Mouse (Mus musculus): ENCODE data around the gene Muc5ac.
"Not testable (repeated sequence)": the region's sequence is repeated elsewhere in the genome, so short reads cannot be mapped to it uniquely, and the experiment has no call there.

The Muc5ac gene

DNA sequence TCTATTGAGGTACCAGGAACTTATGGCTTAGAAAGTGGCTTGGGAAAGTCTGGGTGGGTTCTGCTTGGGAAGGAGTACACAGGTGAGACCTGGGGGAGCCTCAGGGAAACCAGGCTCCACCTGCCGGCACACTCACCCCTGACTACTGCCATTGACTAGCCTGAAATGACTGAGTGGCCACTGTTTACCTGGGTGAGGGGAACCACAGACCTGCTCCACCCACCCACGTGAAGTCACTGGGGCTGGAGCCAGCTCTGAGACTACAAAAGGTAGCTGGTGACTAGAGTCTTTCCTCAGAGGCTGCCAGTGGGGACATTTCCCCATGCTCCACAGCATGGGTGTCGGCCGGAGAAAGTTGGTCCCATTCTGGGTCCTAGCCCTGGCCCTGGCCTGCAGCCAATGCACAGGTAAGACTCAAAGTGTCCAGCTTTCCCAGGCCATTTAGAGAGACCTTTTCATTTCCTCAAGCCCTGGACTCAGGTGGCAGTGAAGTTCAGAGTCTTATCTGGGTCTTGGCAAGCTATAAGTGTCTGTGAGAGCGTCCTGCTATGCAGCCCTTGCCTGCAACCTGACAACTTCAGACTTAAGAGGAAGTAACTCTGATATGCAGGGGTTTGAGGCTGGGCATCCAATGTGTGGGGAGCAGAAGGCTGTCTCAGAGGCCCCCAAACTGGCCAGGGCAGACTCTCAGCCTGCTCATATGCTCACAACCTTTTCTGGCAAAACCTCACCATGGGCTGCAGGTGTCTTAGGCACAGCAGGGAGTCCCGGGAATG is at the start of gene Muc5ac:
Gene Muc5ac, plus strand, starts transcription at position 296 of the 776 bp plus-strand sequence.
- DNase-seq (ENCODE audit: low read depth): no peak

DNA sequence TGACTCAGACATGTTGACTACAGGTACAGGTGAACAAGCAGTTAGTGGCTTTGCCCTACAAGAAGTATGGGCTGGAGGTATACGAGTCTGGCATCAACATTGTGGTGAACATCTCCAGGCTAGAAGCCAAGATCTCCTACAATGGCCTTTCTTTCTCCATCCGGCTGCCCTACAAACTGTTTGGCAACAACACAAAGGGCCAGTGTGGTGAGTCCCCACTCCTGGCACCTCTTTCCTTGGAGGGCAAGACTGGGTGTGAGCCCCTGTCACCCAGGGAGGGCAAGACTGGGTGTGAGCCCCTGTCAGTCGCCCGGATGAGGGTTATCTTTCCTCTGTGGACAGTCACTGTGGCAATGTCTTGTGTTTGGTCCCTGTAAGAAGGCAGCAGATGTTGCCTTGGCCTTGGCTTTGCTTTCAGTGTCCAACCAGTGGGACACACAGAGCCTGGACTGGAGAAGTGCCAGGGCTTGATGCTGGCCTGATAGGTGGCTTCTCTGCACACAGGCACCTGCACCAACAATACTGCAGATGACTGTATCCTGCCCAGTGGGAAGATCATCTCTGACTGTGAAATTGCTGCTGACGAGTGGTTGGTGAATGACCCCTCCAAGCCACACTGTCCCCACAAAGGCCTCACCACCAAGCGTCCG is 41.2 kb upstream of the Muc5ac start:
- no peak for DNase-seq (ENCODE audit: low read depth)

DNA sequence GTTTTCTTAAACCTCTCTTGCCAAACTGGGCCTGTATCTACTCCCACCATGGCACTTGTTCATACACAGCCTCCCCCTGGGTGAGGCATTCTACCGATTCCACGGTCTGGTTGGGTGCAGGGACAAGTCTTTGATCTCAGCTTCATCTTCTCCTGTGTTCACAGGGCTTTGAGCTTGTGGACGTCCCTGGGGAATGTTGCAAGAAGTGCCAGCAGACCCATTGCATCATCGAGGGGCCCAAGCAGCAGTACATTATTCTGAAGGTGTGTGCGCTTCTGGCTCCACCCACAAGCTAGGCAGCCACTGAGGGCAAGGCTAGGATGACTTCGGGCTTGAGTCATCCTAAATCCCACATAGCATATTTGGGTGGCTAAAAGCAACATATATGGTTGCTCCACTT is 36.3 kb upstream of the Muc5ac start:
- no peak for DNase-seq (ENCODE audit: low read depth)

DNA sequence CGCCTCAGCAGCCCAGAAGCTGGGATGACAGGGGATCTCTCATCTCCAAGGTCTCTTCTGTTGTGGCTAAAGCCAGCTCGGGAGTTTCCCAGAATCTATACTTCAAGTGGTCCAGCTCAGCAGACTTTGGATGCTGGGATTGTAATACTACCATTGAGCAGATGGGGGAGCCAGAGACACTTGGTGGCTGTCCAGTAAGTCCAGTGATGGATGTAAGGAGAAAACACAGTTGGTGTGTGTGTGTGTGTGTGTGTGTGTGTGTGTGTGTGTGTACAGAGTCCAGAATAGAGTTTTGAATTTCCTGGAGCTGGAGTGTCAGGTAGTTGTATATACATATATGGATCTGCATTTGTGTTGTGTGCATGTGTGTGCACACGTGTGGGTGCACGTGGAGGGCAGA is 32.9 kb upstream of the Muc5ac start:
- DNase-seq (ENCODE audit: low read depth): peak; percentile 44

DNA sequence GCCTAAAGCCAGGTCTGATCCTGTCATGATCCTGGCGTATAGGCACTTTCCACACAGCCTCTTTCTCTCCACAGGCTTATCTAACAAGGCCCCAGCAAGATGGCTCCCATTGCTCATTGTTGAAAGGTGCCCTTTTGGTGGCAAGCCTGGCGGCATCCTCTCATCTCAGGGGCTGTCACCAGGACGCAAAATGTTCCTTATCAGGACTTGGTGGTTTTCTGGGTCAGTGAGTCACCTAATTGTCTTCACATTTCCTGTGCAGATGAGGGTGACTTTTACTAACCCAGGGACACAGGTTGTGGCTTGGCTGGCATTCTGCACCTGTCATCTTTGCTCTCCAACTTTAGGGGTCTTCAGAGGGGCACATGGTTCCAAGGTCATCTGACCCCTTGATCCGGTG is 30.5 kb upstream of the Muc5ac start:
- no peak for DNase-seq (ENCODE audit: low read depth)

DNA sequence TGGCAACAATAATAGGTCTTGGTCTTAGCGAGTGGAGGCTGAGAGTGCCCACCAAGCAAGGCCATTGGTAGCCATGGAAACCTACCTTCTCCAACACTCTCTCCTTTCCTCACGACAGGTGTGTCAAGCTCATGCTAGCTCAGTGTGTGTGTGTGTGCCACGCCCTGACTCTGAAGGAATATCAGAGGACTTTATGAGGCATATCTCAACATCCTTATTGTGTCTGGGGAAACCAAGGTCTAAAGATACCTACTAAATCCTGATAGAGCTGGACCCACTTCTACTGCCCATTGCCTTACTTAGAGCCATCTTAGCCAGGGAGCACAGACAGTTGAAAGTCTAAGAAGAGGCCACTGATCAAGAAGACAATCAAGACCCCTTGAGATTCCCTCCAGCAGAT is 18.3 kb upstream of the Muc5ac start:
- no peak for DNase-seq (ENCODE audit: low read depth)

DNA sequence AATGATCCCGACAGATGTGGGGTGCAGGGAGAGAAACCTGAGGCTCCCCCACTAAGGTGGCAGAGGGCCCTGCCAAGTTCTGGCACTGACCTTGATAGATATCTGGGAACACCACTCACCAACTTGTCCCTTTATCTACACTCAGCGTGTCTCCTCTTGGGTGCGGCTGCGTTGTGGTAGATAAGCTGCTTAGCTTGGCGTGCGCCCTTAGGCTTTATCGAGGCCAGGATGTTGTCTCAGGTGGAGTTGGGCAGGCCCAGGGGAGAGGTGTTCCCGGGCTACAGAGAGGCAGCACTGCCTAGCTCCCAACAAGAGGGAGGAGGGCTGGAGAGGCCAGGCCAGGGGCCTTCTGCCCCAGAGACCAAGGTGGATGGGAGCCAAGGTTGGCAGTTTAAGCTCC is 17.8 kb upstream of the Muc5ac start:
- DNase-seq (ENCODE audit: low read depth): peak; percentile 12

DNA sequence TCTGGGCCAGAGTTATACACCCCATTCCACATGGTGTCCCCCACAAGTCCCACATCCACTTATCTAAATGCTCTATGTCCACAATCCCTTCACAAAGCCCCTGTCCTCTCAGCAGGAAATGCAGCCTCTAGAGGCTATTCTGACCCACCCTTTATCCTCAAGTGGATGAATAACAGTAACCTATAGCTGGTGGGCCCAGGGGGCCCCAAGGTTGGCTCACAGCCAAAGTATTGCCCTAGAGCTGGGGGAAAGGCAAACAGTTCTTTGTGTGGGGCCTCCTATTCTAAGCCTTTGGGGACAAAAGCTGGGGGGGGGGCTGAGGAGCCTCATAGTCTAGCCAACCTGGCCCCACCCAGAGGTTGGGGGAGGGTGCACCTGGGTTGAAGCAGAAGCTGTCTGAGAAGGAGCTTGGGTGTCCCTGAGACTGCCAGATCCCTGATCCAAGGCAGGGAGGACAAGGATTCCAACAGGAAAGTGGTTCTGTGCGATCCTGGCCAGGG is 16.7 kb upstream of the Muc5ac start:
- DNase-seq (ENCODE audit: low read depth): no peak

DNA sequence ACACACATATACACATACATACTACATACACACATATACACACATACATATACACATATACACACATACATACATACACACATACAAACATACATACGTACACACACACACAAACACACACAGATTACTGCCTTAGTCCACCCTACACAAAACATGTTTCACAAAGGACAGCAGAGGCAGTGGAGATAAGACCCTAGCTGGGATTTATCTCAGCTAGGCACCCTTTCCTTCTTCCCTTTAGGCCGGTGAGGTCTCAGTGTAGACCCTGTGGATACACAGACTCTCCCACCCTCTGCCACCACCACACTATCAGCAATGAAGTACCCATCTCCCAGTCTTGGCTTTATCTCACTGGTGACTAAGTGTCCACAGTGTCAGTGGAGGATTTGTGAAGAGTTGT is 13.9 kb upstream of the Muc5ac start:
- no peak for DNase-seq (ENCODE audit: low read depth)

DNA sequence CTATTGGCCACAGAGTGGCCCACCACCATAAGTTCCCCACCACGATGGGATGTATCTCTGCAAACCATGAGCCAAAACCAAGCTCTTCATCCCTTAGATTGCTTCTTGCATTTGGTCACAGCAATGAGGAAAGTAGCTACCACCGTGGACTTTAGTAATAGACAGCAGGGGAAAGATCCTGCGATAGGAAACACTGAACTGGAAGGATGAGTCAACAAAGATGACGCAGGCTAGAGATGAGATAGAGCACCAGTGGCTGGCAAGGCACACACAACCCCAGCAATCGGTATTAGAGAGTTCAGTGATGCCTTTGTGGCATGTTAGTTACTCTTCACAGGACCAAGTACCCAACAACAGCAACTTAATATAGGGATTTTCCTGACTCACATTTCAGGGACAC is 12.6 kb upstream of the Muc5ac start:
- DNase-seq (ENCODE audit: low read depth): no peak

DNA sequence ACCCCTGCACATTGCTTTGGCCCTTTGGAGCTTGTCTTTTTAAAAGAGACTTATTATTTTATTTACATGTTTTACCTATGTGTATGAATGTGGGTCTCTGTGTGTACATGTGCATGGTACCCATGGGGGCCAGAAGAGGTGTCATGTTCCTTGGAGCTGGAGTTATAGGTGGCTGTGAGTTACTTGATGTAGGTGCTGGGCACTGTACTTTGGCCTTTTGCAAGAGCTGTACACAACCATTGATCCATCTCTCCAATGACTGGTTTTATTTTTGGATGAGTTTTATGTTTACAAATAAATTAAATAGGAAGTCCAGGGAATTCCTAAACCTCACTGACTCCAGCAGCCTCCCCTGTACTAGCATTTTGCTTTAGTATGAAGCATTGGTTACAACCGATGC is 5.5 kb downstream of the Muc5ac start:
- no peak for DNase-seq (ENCODE audit: low read depth)

DNA sequence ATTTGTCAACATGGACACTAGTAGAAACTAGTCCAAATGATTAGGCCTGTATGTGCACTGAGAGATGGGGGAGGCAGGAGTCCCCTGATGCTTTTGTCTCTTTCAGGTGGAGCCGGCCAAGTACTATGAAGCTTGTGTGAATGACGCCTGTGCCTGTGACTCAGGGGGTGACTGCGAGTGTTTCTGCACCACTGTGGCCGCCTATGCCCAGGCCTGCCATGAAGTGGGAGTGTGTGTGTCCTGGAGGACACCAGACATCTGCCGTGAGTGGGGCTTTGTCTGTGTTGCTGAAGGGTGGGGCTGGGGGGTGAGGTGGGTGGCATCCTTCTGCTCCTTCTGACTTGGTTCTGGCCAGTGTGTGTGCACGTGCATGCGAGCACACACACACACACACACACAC is 14.4 kb downstream of the Muc5ac start:
- DNase-seq (ENCODE audit: low read depth): no peak

DNA sequence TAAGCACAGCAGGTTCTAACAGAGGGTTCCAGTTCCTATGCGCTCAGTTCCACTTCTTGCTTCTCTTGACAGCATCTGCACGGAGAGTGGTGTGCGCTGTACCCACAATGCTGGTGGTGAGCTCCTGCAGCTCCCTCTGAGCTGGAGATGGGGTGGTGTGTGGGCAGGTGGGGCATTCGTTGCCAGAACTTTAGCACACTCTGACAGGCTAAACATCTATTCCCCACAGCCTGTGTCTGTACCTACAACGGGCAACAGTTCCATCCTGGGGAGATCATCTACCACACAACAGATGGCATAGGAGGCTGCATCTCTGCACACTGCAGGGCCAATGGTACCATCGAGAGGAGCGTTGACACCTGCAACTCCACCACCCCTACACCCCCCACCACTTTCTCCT is 16.6 kb downstream of the Muc5ac start:
- no peak for DNase-seq (ENCODE audit: low read depth)

DNA sequence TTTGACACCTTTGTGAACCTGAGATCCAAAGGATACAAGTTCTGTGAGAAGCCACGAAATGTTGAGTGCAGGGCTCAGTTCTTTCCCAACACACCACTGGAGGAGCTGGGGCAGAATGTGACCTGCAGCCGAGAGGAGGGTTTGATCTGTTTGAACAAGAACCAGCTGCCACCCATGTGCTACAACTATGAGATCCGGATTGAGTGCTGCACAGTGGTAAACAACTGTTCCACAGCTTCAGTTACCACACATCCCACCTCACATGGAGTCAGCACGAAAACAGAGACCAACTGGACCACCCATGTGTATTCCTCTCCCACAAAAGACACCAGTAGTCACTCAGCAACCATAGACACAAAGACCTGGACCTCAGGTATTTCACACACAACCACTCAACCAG is 19.1 kb downstream of the Muc5ac start:
- DNase-seq (ENCODE audit: low read depth): not testable (repeated sequence)

DNA sequence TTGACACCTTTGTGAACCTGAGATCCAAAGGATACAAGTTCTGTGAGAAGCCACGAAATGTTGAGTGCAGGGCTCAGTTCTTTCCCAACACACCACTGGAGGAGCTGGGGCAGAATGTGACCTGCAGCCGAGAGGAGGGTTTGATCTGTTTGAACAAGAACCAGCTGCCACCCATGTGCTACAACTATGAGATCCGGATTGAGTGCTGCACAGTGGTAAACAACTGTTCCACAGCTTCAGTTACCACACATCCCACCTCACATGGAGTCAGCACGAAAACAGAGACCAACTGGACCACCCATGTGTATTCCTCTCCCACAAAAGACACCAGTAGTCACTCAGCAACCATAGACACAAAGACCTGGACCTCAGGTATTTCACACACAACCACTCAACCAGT is 21.2 kb downstream of the Muc5ac start:
- not testable (repeated sequence) for DNase-seq (ENCODE audit: low read depth)

DNA sequence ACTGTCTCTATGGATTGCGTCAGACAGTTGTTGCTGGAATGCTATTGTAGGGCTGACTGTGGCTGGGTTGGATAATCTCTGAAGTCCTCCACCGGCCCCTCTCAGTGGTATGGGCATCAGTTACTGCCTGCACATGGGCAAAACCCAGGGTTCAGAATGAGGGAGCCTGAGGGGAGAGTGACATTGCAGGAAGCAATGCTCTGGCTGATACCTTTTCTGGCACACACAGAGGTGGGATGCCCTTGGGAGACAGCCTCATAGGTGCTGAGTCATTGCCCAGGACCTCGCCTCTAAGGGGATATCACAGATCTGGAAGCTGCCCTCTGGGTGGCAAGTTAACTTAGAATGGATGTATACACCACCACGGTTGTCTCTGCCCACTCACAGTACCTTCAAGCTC is 24.5 kb downstream of the Muc5ac start:
- no peak for DNase-seq (ENCODE audit: low read depth)

DNA sequence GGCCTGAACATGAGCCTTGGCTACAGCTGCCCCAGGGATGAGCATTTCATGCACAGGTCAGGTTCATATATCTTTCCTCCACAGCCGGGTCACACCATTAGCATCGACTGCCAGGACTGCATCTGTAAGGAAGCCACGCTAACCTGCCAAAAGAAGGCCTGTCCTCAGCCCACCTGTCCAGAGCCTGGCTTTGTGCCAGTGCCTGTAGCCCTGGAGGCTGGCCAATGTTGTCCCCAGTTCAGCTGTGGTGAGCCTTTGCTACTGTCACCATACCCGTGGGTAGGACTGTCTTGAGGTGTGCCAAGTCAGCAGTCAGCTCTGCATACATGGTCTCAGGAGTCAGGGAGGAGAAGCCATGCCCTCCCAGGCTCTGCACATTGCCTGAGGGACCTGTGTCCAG is 26.6 kb downstream of the Muc5ac start:
- no peak for DNase-seq (ENCODE audit: low read depth)

DNA sequence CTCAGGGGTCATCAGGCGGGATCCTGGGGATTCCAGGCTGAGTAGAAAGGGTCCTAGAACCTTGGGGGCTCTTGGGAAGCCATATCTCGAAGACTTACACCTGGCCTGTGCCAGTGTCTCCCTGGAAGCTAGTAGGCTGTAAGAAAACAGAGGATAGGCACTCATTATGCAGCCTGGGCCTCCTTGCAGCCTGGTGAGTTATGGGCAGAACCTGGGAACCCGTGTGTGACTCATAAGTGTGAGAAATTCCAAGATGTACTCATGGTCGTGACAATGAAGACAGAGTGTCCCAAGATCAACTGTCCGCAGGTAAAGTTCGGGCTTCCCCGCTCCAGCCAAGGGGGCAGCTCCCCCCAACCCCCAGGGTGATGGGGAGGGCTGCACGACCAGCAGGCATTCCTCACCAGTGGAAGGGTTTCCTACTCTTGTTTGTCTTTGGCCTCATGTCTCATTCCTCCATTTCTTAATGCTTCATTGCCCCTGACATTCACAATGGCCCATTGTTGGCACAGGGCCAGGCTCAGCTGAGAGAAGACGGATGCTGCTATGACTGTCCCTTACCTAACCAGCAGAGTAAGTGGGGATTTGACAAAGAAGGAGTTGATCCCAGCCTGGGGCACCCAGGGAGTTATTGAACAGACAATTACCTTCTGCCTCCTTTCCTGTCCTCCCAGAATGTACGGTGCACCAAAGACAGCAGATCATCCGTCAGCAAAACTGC is 28.7 kb downstream of the Muc5ac start:
- no peak for DNase-seq (ENCODE audit: low read depth)

DNA sequence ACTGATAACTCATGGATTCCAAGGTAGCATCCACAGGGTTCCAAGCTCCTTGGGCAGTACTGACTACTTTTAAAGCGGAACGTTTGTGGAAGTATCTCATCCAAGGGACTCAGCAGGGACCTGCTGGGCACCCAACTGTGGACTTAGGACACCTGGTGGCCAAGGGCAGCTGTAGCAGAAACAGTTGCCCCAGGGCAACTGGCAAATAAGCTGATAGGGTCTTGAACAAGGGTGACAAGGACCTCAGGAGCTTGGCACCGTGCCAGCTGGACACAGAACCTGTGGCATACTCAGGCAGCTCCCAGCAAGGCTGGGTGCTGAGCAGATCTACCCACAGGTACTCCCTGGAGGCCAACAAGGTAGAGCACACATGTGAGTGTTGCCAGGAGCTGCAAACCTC is 29.5 kb downstream of the Muc5ac start:
- no peak for DNase-seq (ENCODE audit: low read depth)

DNA sequence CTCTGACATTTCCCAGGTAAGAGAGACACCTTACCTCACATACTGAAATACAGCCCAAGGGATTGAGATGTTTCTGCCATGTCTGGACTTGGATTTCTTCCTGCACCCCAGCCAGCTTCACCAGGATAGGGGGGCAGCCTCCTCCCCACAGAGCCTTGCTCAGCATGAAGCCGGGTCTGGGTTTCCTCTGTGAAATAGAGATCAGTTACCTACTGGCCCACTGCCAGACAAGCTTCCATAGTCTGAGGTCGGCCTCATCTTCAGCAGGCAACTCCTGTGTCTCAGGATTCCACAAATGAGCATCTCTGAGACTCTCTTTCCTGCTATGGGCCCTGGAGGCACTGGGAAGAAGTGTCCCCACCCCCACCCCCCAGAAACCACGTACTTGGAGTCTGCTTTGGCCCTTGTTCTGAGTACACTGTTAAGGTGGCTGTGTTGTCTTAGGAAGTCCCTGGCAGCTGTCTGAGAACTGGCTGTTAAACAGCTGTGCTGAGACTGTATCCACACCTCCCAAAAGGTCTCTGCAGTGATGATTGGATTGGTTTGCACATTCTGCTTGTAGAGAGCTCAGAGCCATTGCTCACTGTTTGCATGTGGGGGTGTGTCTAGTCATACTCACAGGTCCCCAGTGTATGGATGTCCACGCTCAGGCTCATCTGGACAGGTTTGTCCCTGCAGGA is 34.0 kb downstream of the Muc5ac start:
- DNase-seq (ENCODE audit: low read depth): no peak

DNA sequence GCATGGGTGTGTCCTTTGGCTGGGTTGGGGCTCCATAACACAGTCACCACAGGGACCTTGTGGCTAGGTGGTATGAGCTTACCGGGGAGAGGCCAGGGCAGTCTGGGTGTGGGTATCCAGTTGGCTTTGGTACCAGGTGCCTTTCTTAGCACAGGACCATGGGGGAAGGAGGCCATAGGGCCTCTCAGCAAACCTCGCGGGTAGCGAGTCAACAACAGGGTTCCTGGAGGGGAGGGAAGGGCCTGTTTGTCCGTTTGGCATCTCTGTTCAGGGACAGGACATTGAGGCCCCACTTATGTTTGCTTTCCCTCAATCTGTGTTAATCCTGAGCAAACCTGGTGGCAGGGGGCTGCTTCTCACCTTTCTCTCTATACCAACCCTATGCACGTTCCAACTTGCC is 34.9 kb downstream of the Muc5ac start:
- no peak for DNase-seq (ENCODE audit: low read depth)

DNA sequence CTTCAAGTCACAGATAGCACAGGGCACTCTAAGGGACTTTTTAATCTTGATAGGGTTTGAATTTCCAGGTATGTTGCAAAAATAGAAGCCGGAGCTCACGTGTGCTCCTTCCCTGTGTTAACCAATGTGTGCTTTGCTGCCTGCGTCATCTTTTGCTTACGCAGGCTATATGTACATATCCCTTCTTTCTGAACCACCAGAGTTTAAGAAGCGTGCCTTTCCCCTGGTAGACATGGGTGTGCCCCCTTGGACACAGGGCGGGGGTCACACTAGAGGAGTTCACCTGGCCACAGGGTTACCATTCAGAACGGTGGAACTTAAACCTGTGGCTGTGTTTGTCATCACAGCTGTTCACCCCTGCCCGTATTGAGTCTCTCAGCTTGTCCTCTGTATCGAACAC is 35.6 kb downstream of the Muc5ac start:
- no peak for DNase-seq (ENCODE audit: low read depth)

DNA sequence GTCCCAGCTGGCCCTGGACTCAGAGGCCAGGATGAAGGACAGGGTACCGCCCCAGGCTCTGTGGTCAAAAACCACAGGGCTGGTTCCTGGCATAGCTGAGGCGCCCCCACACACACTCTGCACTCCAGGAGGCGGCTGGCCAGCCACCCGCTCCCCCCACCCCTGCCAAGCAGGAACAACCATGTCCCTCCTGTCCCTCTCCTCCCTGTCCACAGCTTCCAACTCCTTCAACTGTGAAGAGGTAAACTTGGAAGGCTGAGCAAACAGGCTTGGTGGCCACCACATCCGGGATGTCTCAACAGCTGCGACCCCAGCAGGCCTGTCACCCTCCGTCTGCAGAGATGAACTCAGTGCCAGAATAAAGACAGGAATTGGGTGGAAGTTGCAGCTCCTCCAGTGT is 47.2 kb downstream of the Muc5ac start:
- DNase-seq (ENCODE audit: low read depth): no peak

Data from c-Kit-positive CD71-negative TER-119-negative erythroid progenitor cells, embryonic 14.5 days (primary cell).